Mouse (Mus musculus) layer of hippocampus, adult 8-10 months (tissue): ENCODE results near the gene Olfr152. TPM values are rescaled to one million over a fixed set of nuclear protein-coding genes. Genes with fewer than 3 reads are reported as not detected.

ENCODE experiments used
- DNase-seq, 2 experiments: peaks; one replicate each; pipeline ENCODE4 v3.0.0; 2022; ENCODE audit warnings: low spot score in 2 of 2
- total RNA-seq, 4 experiments: library from RNA; stranded (reverse); gene quantifications; 2 replicates each; pipeline ENCODE4 v1.2.4; 2022

Olfr152 gene
- not detected for total RNA-seq

- DNase-seq, result no peak
Observed at GRCm38 (mm10) chr2:87779183-87779582, at the start of gene Olfr152. Gene Olfr152 (plus strand): TSS chr2:87779483.

- DNase-seq, result no peak
Observed at GRCm38 (mm10) chr2:87739878-87740277, 39.4 kb upstream of the Olfr152 start, which contains the start of gene Olfr1138. Gene Olfr1138 (minus strand): TSS chr2:87739978.

GRCm38 (mm10) chr2:87743452-87743851 is 35.8 kb upstream of the Olfr152 start, which contains the start of gene Olfr1140:
Gene Olfr1140 (plus strand): TSS chr2:87743752.
- DNase-seq, result no peak

- no peak for DNase-seq
Observed at GRCm38 (mm10) chr2:87753891-87754290, 25.4 kb upstream of the Olfr152 start, which contains the start of gene Olfr1141. Gene Olfr1141 (minus strand): TSS chr2:87753991.

GRCm38 (mm10) chr2:87776143-87776542 is 3.1 kb upstream of the Olfr152 start:
- no peak for DNase-seq

GRCm38 (mm10) chr2:87800292-87800691 is 21.0 kb downstream of the Olfr152 start, which contains the start of gene Olfr1143:
Gene Olfr1143 (plus strand): TSS chr2:87800592.
- DNase-seq, result no peak

GRCm38 (mm10) chr2:87809522-87809921 is 30.2 kb downstream of the Olfr152 start, which contains the start of gene Olfr1145:
Gene Olfr1145 (plus strand): TSS chr2:87809822.
- no peak for DNase-seq

GRCm38 (mm10) chr2:87830233-87830632 is 51.0 kb downstream of the Olfr152 start, which contains the start of gene Olfr1148:
Gene Olfr1148 (plus strand): TSS chr2:87830533.
- no peak for DNase-seq

Other genes starting within 250 kb of the Olfr152 start
- gene Olfr153, start 247.7 kb upstream of the Olfr152 start, total RNA-seq, result under 1 TPM in 2 of 4 experiments, not detected in 2; 0.33 to 0.49 TPM
- gene Olfr1128, start 233.9 kb upstream of the Olfr152 start, total RNA-seq, result not detected
- not detected for gene Olfr1129, start 205.6 kb upstream of the Olfr152 start, total RNA-seq
- not detected for gene Olfr1130, start 173.3 kb upstream of the Olfr152 start, total RNA-seq
- not detected for gene Olfr1131, start 152.4 kb upstream of the Olfr152 start, total RNA-seq
- not detected for gene Olfr1132, start 141.9 kb upstream of the Olfr152 start, total RNA-seq
- not detected for gene Olfr1133, start 132.1 kb upstream of the Olfr152 start, total RNA-seq
- not detected for gene Olfr1134, start 121.0 kb upstream of the Olfr152 start, total RNA-seq
- gene Olfr1135, start 105.8 kb upstream of the Olfr152 start, total RNA-seq, result not detected
- not detected for gene Olfr1136, start 85.5 kb upstream of the Olfr152 start, total RNA-seq
- not detected for gene Olfr1137, start 66.3 kb upstream of the Olfr152 start, total RNA-seq
- not detected for gene Olfr1138, start 39.5 kb upstream of the Olfr152 start, total RNA-seq
- not detected for gene Olfr1140, start 35.7 kb upstream of the Olfr152 start, total RNA-seq
- not detected for gene Olfr1141, start 25.5 kb upstream of the Olfr152 start, total RNA-seq
- gene Olfr1143, start 21.1 kb downstream of the Olfr152 start, total RNA-seq, result not detected
- gene Olfr1145, start 30.3 kb downstream of the Olfr152 start, total RNA-seq, result not detected
- gene Olfr1148, start 51.0 kb downstream of the Olfr152 start, total RNA-seq, result not detected
- gene Olfr1150-ps1, start 64.5 kb downstream of the Olfr152 start, total RNA-seq, result not detected
- not detected for gene Olfr1151, start 76.4 kb downstream of the Olfr152 start, total RNA-seq
- gene Olfr1152, start 87.0 kb downstream of the Olfr152 start, total RNA-seq, result not detected
- not detected for gene Olfr1153, start 115.5 kb downstream of the Olfr152 start, total RNA-seq
- gene Olfr1154, start 125.7 kb downstream of the Olfr152 start, total RNA-seq, result not detected
- gene Olfr1155, start 165.7 kb downstream of the Olfr152 start, total RNA-seq, result not detected
- gene Olfr1156, start 173.6 kb downstream of the Olfr152 start, total RNA-seq, result not detected
- gene Olfr1157, start 188.8 kb downstream of the Olfr152 start, total RNA-seq, result not detected
- gene Olfr74, start 195.2 kb downstream of the Olfr152 start, total RNA-seq, result not detected
- gene Olfr1158, start 210.6 kb downstream of the Olfr152 start, total RNA-seq, result not detected
- gene Olfr1160, start 228.8 kb downstream of the Olfr152 start, total RNA-seq, result not detected
- gene Olfr1161, start 243.3 kb downstream of the Olfr152 start, total RNA-seq, result not detected